Mouse (Mus musculus): ENCODE measurements at regions not wholly inside any gene's neighbourhood (a gene's known extent, or its start where the extent isn't known, plus 50 kb on each side); places are given as distances from the start of the nearest gene placed in this dataset.

DNA sequence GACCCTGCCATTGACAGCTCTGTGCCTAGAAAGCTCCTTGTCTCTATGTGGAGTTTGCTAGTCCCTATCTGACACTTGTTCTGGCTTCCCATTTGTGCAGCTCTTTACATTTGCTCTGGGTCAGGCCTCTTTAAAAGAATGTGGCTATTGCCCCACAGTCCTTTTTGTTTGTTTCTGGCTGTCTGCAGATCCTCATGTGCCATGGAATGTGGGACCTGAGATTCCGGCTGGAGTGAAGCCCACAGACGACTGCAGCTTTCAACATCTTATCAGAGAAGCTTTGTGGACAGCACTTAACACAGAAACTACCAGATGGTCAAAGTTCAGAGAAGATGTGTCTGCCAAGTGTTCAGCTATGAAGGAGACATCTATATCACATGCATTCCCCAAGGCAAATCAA is 309.7 kb upstream of the Egfl6 start:
- TF ChIP-seq POLR2A (IDR thresholded peaks at IDR 0.05; ENCODE audit: low read depth, low read length) (no peak), CTCF (conservative IDR thresholded peaks at IDR 0.05; ENCODE audit: insufficient read depth, insufficient read length, low read depth, low read length) (no peak)

Measured in kidney, adult 2 months (tissue).